Mouse (Mus musculus): ENCODE measurements around the gene Gm3752. TPM values are rescaled to one million over a fixed set of nuclear protein-coding genes. Genes with fewer than 3 reads are reported as not detected.
A peak's percentile ranks its signal among the peaks of the same experiment; 100 is the strongest.
"Not testable (repeated sequence)": the region's sequence is repeated elsewhere in the genome, so short reads cannot be mapped to it uniquely, and the experiment has no call there.

Gm3752 gene
- 0.40 and 0.55 TPM in 2 replicates for polyA plus RNA-seq (2015; fragmentation: Nextera tagmentation; extraction: Ambion mirVana)

DNA sequence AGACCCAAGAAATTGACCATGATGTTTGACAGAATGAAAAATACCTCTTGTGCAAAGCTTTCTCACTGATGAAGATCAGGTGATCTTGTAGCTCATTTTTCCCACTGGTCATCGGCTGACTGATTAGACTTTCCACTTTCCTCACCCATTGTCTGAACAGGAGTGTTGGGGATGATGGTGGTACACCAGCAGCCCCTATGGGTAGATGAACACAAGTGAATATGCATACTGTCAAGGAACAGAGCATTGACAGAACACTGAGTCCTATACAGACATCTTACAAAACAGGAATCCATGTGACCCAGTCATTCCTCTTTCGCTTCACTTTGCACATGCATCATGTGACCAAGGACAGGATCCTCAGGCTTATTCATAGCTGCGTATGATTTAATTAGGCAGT, at the start of gene Gm3752:
Gene Gm3752, minus strand, starts transcription at position 101 of the 400 bp plus-strand sequence.
- 79% methylated on average over 1 of the region's 3 CpGs for WGBS
- H3K4me1 ChIP-seq; H3K4me3 ChIP-seq; H3K27me3 ChIP-seq; H3K4me2 ChIP-seq; H3K9me3 ChIP-seq; H3K36me3 ChIP-seq; ATAC-seq (ENCODE audit: insufficient number of reproducible peaks, low FRiP score, low TSS enrichment, low read depth); H3K27ac ChIP-seq; H3K9ac ChIP-seq: not testable (repeated sequence)

DNA sequence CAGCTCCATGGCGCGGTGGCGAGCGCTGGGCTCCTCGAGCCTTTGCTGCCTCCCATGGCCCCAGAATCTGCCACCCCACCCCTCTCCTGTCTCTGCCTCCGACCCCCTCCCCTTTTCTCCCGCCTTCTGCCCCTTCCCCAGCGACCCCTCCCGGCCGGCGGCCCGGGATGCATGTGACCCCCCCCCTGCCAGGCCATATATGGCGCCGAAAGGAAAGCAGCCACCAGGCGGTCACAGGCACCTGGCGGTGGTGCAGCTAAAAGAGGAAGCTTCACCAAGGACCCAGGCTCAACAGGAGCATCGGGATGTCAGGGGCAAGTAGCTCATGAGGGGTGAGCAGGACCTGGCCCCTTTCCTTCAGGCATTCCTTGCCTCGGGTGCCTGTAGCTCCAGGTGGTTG, 5.2 kb upstream of the Gm3752 start:
- ATAC-seq (ENCODE audit: insufficient number of reproducible peaks, low FRiP score, low TSS enrichment, low read depth); H3K9ac ChIP-seq: not testable (repeated sequence)
- WGBS, result under 1% methylated on average over 18 of the region's 18 CpGs

DNA sequence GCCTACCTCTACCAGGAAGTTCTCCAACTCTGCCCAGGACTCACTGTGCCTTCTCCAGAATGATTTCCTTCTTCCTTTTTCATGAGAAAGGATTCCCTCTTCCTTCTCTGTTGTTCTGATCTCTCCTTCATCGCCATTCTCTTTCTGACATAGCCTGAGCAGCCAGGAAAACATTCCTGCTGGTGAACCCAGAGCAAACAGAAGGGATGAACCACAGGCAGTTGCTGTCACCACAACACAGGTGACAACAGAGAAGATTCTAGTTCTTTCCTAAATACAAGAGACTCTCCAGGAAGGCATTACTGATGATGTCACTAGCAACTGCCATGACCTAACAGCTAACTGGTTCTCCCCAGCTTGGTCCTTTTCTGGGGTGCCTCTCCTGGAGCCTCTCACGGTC, 32.7 kb downstream of the Gm3752 start, which contains the start of gene Gm3755:
Gene Gm3755, minus strand, starts transcription at position 101 of the 400 bp plus-strand sequence.
- not testable (repeated sequence) for H3K27me3 ChIP-seq; H3K4me2 ChIP-seq; H3K9me3 ChIP-seq; H3K4me3 ChIP-seq; H3K4me1 ChIP-seq; ATAC-seq (ENCODE audit: insufficient number of reproducible peaks, low FRiP score, low TSS enrichment, low read depth); H3K27ac ChIP-seq; H3K36me3 ChIP-seq; H3K9ac ChIP-seq
- no CpG with 5 or more reads among the region's 2 CpGs for WGBS

More for the DNA sequence above, 5.2 kb upstream of the Gm3752 start:
- not testable (repeated sequence) for H3K36me3 ChIP-seq, H3K27ac ChIP-seq, H3K4me1 ChIP-seq, H3K9me3 ChIP-seq, H3K27me3 ChIP-seq
- peak overlapping the region; percentile 33 for H3K4me3 ChIP-seq
- H3K4me2 ChIP-seq, result peak overlapping the region; percentile 55

DNA sequence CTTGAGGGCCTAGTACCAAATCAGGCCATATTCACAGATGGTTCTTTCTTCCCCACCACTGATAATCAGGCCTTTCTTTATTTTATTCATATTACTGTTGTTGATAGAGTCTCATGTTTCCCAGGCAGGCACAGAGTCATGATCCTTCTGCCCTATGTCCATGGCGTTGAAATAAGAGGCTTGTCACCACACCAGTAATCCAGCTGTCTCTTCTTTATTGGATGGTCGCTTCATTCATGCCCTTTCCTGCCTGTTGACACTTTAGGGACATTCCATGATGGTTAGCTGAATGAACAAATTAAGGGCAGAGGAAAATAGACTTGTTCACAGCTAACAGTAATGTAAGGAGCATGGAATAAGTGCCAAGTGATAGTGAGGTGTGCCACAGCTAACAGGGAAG, 61.1 kb downstream of the Gm3752 start:
- not testable (repeated sequence) for H3K4me3 ChIP-seq; H3K27me3 ChIP-seq; H3K4me2 ChIP-seq; H3K27ac ChIP-seq; H3K9me3 ChIP-seq; ATAC-seq (ENCODE audit: insufficient number of reproducible peaks, low FRiP score, low TSS enrichment, low read depth); H3K4me1 ChIP-seq; H3K9ac ChIP-seq; H3K36me3 ChIP-seq
- 71% methylated on average over 2 of the region's 2 CpGs for WGBS

Other genes with a start within 250 kb of the Gm3752 start
- gene Gm3727, start 219.0 kb downstream of the Gm3752 start, polyA plus RNA-seq (2015; fragmentation: Nextera tagmentation; extraction: Ambion mirVana), result not detected in 2 replicates
- 0.10 and 0.59 TPM in 2 replicates for gene Gm3739, start 168.7 kb downstream of the Gm3752 start, polyA plus RNA-seq (2015; fragmentation: Nextera tagmentation; extraction: Ambion mirVana)
- gene Gm5797, start 151.4 kb downstream of the Gm3752 start, polyA plus RNA-seq (2015; fragmentation: Nextera tagmentation; extraction: Ambion mirVana), result not detected in 2 replicates
- gene Gm8374, start 118.6 kb downstream of the Gm3752 start, polyA plus RNA-seq (2015; fragmentation: Nextera tagmentation; extraction: Ambion mirVana), result not detected in 2 replicates
- 0.12 TPM in 1 of 2 replicates, not detected in the other for gene Gm3755, start 32.8 kb downstream of the Gm3752 start, polyA plus RNA-seq (2015; fragmentation: Nextera tagmentation; extraction: Ambion mirVana)
- gene Gm3558, start 84.8 kb upstream of the Gm3752 start, polyA plus RNA-seq (2015; fragmentation: Nextera tagmentation; extraction: Ambion mirVana), result 1.0 and 2.1 TPM in 2 replicates
- gene Gm10338, start 111.8 kb upstream of the Gm3752 start, polyA plus RNA-seq (2015; fragmentation: Nextera tagmentation; extraction: Ambion mirVana), result not detected in 2 replicates
- not detected in 2 replicates for gene Gm10128, start 160.2 kb upstream of the Gm3752 start, polyA plus RNA-seq (2015; fragmentation: Nextera tagmentation; extraction: Ambion mirVana)